Mouse (Mus musculus) stomach, postnatal 0 days (tissue): ENCODE results near the gene Mrps18a. TPM values are rescaled to one million over a fixed set of nuclear protein-coding genes. Genes with fewer than 3 reads are reported as not detected.

Experiments
- ATAC-seq: fragments of 200-750 bp; cut with Nextera tagmentation; 2 replicates; pipeline ENCODE4 v1.8.0; 2017; ENCODE audit not compliant: low FRiP score, low TSS enrichment
- DNase-seq: peaks from one replicate; pipeline ENCODE4 v3.0.0-alpha.2; 2016; ENCODE audit warnings: low spot score
- H3K27ac ChIP-seq: fragments of 300-500 bp; sonication (generic); replicated peaks from 2 replicates; pipeline ENCODE4 v1.5.1; 2014; ENCODE audit warnings: mild to moderate bottlenecking, control low read depth
- H3K27me3 ChIP-seq: fragments of 300-500 bp; sonication (generic); 2 replicates; pipeline ENCODE4 v1.6.1; 2014; ENCODE audit warnings: low read length; ENCODE audit not compliant: control insufficient read depth, insufficient read depth
- H3K36me3 ChIP-seq: fragments of 300-500 bp; sonication (generic); 2 replicates; pipeline ENCODE4 v1.6.1; 2014; ENCODE audit warnings: low read length, mixed read lengths; ENCODE audit not compliant: control insufficient read depth, insufficient read depth
- H3K4me1 ChIP-seq: fragments of 300-500 bp; sonication (generic); replicated peaks from 2 replicates; pipeline ENCODE4 v1.6.1; 2014; ENCODE audit warnings: antibody characterized with exemption; ENCODE audit not compliant: control insufficient read depth, insufficient read depth
- H3K4me2 ChIP-seq: fragments of 300-500 bp; sonication (generic); replicated peaks from 2 replicates; pipeline ENCODE4 v1.6.1; 2014; ENCODE audit warnings: low read depth, mild to moderate bottlenecking, control low read depth, moderate library complexity
- H3K4me3 ChIP-seq: fragments of 300-500 bp; sonication (generic); 2 replicates; pipeline ENCODE4 v1.5.1; 2014; ENCODE audit warnings: low read depth, low read length, control low read depth
- H3K9ac ChIP-seq: fragments of 300-500 bp; sonication (generic); 2 replicates; pipeline ENCODE4 v1.6.1; 2014; ENCODE audit warnings: mild to moderate bottlenecking, low read length, control low read depth, mixed read lengths
- H3K9me3 ChIP-seq: fragments of 300-500 bp; sonication (generic); 2 replicates; pipeline ENCODE4 v1.6.1; 2016; ENCODE audit warnings: low read length; ENCODE audit not compliant: control insufficient read depth
- CTCF ChIP-seq: IDR thresholded peaks from 2 replicates; pipeline ENCODE4 v1.5.1; 2016; ENCODE audit warnings: antibody characterized with exemption, low read depth, mild to moderate bottlenecking, moderate library complexity
- EP300 ChIP-seq: optimal IDR thresholded peaks from 2 replicates; pipeline ENCODE3; 2016; ENCODE audit warnings: antibody characterized with exemption
- whole genome bisulfite sequencing: fragments of 180-500 bp; shearing (Covaris S2); extraction: QIAGEN DNeasy Blood & Tissue Kit; methylation state at CpG from one replicate; pipeline ENCODE4 v1.1.7; 2014; 5-methylcytosine and 5-hydroxymethylcytosine counted together
- polyA plus RNA-seq: library from polyadenylated mRNA; unstranded; fragments of >200 nt; fragmentation: Nextera tagmentation; extraction: Ambion mirVana; gene quantifications from 2 replicates; pipeline ENCODE4 v1.2.1, GENCODE M21; 2015

The Mrps18a gene
- polyA plus RNA-seq, 1 experiment from 2014 or later = 99.0 TPM

- Histone ChIP-seq H3K27me3 (no peaks in the 10 kb centered on the region), H3K4me3 (peak overlapping the region; percentile 19), H3K4me1 (0 out of 2 replicates have a peak, but pooled peaks cover 2% of the 10 kb centered on the region), H3K36me3 (no peaks in the 10 kb centered on the region), H3K27ac (peak overlapping the region; percentile 76), H3K4me2 (peak overlapping the region; percentile 47), H3K9ac (no peak overlapping the region), H3K9me3 (no peaks in the 10 kb centered on the region)
- 13% methylated on average over 23 of the region's 23 CpGs for WGBS
- no peak for TF ChIP-seq EP300
- TF ChIP-seq CTCF = no peak
- ATAC-seq = peak; percentile 89
- peak; percentile 96 for DNase-seq
These were observed 37.0 kb upstream of the Mrps18a start for GRCm38 (mm10) chr17:46073730-46074301.

GRCm38 (mm10) chr17:46074398-46075115 lies 36.2 kb upstream of the Mrps18a start:
- H3K4me1 ChIP-seq = 0 out of 2 replicates have a peak, but pooled peaks cover 2% of the 10 kb centered on the region
- WGBS = 29% methylated on average over 7 of the region's 7 CpGs
- H3K9me3 ChIP-seq = no peaks in the 10 kb centered on the region
- no peak for ATAC-seq
- H3K27me3 ChIP-seq = no peaks in the 10 kb centered on the region
- DNase-seq = peak; percentile 23
- peak overlapping the region; percentile 47 for H3K4me2 ChIP-seq
- H3K9ac ChIP-seq = no peak overlapping the region
- H3K4me3 ChIP-seq = peak overlapping the region; percentile 19
- peak overlapping the region; percentile 45; the same call in 1 of the 2 replicates for H3K27ac ChIP-seq
- no peaks in the 10 kb centered on the region for H3K36me3 ChIP-seq
- TF ChIP-seq EP300 = no peak
- TF ChIP-seq CTCF = no peak

DNA sequence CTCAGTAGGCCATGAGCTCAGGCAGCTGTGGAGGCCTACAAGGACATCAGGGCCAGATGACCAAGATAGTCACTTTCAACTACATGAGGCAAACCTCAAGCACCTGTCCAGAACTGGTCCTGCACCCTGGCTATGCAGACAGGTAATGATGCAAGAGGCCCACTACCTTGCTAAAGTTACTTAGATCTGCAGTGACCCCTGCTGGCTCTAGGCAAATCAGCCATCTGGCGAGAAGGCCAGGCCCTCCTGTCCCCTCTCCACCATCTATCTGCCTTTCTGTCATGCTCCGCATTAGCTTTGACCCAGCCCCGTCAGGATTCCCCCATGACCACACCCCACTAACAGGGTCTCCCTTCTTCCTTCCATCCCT lies 35.7 kb upstream of the Mrps18a start:
- Histone ChIP-seq H3K4me3 (no peak overlapping the region), H3K36me3 (no peaks in the 10 kb centered on the region), H3K9me3 (no peaks in the 10 kb centered on the region), H3K9ac (no peak overlapping the region), H3K4me1 (0 out of 2 replicates have a peak, but pooled peaks cover 2% of the 10 kb centered on the region), H3K27me3 (no peaks in the 10 kb centered on the region), H3K4me2 (no peak overlapping the region), H3K27ac (peak overlapping the region; percentile 45; the same call in 1 of the 2 replicates)
- DNase-seq (peak; percentile 65), ATAC-seq (peak; percentile 9; the same call in 1 of the 2 replicates)
- TF ChIP-seq CTCF = peak; percentile 75
- TF ChIP-seq EP300 = no peak
- WGBS = 55% methylated on average over 3 of the region's 3 CpGs

- no peak overlapping the region for H3K9ac ChIP-seq
- H3K27me3 ChIP-seq = no peaks in the 10 kb centered on the region
- H3K36me3 ChIP-seq = no peaks in the 10 kb centered on the region
- H3K9me3 ChIP-seq = no peaks in the 10 kb centered on the region
- TF ChIP-seq CTCF = no peak
- no peak for TF ChIP-seq EP300
- H3K4me1 ChIP-seq = 0 out of 2 replicates have a peak, but pooled peaks cover 2% of the 10 kb centered on the region
- no peak overlapping the region for H3K4me2 ChIP-seq
- no peak overlapping the region for H3K4me3 ChIP-seq
- H3K27ac ChIP-seq = no peak overlapping the region
- DNase-seq (peak; percentile 63), ATAC-seq (peak; percentile 56)
- WGBS = 71% methylated on average over 5 of the region's 5 CpGs
These were observed 35.1 kb upstream of the Mrps18a start for GRCm38 (mm10) chr17:46075551-46076259.

- Histone ChIP-seq H3K4me1 (0 out of 2 replicates have a peak, but pooled peaks cover 2% of the 10 kb centered on the region), H3K9me3 (no peaks in the 10 kb centered on the region), H3K27me3 (no peaks in the 10 kb centered on the region), H3K36me3 (no peaks in the 10 kb centered on the region), H3K27ac (no peak overlapping the region), H3K4me3 (no peak overlapping the region), H3K4me2 (no peak overlapping the region), H3K9ac (no peak overlapping the region)
- DNase-seq (no peak), ATAC-seq (no peak; the same call in 1 of the 2 replicates)
- 43% methylated on average over 1 of the region's 1 CpGs for WGBS
- no peak for TF ChIP-seq EP300
- no peak for TF ChIP-seq CTCF
These were observed 34.6 kb upstream of the Mrps18a start for GRCm38 (mm10) chr17:46076260-46076551.
